Mouse (Mus musculus): ENCODE data around the gene Abtb2. TPM values are rescaled to one million over a fixed set of nuclear protein-coding genes. Genes with fewer than 3 reads are reported as not detected.

The Abtb2 gene
- polyA plus RNA-seq, 1 experiment from 2014 or later = 17.4 TPM

DNA sequence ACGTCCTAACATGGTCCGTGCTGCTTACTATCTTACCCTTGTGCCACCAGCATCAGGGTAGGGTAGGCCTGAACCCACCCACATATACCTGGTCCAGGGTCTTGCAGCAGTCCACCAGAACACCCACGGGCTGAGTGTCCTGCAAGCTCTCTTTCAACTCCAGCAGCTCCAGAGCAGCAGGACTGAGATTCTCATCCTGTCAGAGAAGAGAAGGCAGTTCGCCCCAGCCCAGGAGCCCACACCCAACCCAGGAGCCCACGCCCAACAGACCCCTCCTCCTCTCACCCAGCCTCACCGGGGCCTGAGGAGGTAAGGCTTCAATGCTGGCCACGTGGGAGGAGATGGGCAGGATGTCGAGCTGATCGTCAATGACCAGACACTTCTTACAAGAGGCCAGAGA lies 181.8 kb downstream of the Abtb2 start:
- Histone ChIP-seq H3K27ac (no peak overlapping the region), H3K36me3 (peaks cover 78% of the 10 kb centered on the region), H3K4me1 (no peaks in the 10 kb centered on the region), H3K9me3 (no peaks in the 10 kb centered on the region), H3K9ac (no peak overlapping the region), H3K4me3 (no peak overlapping the region), H3K4me2 (no peak overlapping the region), H3K27me3 (no peaks in the 10 kb centered on the region)
- ATAC-seq (ENCODE audit: insufficient number of reproducible peaks, insufficient read depth, low FRiP score, low TSS enrichment, low read depth) = no peak
- WGBS = 83% methylated on average over 9 of the region's 9 CpGs

- no peaks in the 10 kb centered on the region for H3K9me3 ChIP-seq
- H3K4me1 ChIP-seq = no peaks in the 10 kb centered on the region
- no peak overlapping the region for H3K9ac ChIP-seq
- H3K36me3 ChIP-seq = peaks cover 76% of the 10 kb centered on the region
- no peak overlapping the region for H3K4me2 ChIP-seq
- WGBS = 85% methylated on average over 3 of the region's 3 CpGs
- no peak for ATAC-seq (ENCODE audit: insufficient number of reproducible peaks, insufficient read depth, low FRiP score, low TSS enrichment, low read depth)
- H3K4me3 ChIP-seq = no peak overlapping the region
- no peak overlapping the region for H3K27ac ChIP-seq
- no peaks in the 10 kb centered on the region for H3K27me3 ChIP-seq
Measured at GRCm38 (mm10) chr2:103749091-103749490, 183.0 kb downstream of the Abtb2 start.

GRCm38 (mm10) chr2:103751771-103752170 lies 185.7 kb downstream of the Abtb2 start:
- Histone ChIP-seq H3K4me2 (no peak overlapping the region), H3K36me3 (peaks cover 89% of the 10 kb centered on the region), H3K9me3 (no peaks in the 10 kb centered on the region), H3K4me1 (no peaks in the 10 kb centered on the region), H3K27ac (no peak overlapping the region), H3K27me3 (no peaks in the 10 kb centered on the region), H3K9ac (no peak overlapping the region), H3K4me3 (no peak overlapping the region)
- ATAC-seq (ENCODE audit: insufficient number of reproducible peaks, insufficient read depth, low FRiP score, low TSS enrichment, low read depth) = no peak
- WGBS = 93% methylated on average over 6 of the region's 6 CpGs

DNA sequence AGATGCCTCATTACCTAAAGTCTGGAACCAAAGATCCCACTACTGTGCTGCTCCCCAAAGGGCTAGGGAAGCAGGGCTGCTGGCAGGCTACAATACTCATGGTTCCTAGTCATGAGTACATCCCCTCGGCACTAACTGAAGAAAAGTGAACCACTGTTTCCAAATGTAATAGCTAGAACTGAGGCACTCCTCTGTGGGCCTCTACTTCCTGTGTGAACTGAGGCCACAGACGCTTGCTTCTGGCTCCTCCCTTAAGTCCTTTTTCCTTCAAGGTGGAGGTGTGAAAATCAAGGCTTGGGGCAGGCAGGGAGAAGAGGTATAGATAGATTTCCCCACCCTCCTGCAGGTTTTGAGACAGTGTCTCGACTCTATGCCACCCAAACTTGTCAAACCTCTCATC lies 188.5 kb downstream of the Abtb2 start:
- no peak overlapping the region for H3K4me3 ChIP-seq
- H3K9me3 ChIP-seq = no peaks in the 10 kb centered on the region
- peaks cover 2% of the 10 kb centered on the region; the same call in 1 of the 2 replicates for H3K4me1 ChIP-seq
- WGBS = 84% methylated on average over 3 of the region's 3 CpGs
- H3K4me2 ChIP-seq = no peak overlapping the region
- H3K27ac ChIP-seq = no peak overlapping the region
- no peak overlapping the region for H3K9ac ChIP-seq
- peaks cover 66% of the 10 kb centered on the region for H3K36me3 ChIP-seq
- no peaks in the 10 kb centered on the region for H3K27me3 ChIP-seq
- no peak for ATAC-seq (ENCODE audit: insufficient number of reproducible peaks, insufficient read depth, low FRiP score, low TSS enrichment, low read depth)

- Histone ChIP-seq H3K9ac (no peak overlapping the region), H3K36me3 (peaks cover 56% of the 10 kb centered on the region), H3K27me3 (no peaks in the 10 kb centered on the region), H3K4me3 (no peak overlapping the region), H3K27ac (no peak overlapping the region), H3K4me2 (no peak overlapping the region), H3K4me1 (peaks cover 6% of the 10 kb centered on the region; the same call in 1 of the 2 replicates), H3K9me3 (no peaks in the 10 kb centered on the region)
- WGBS = 87% methylated on average over 9 of the region's 9 CpGs
- ATAC-seq (ENCODE audit: insufficient number of reproducible peaks, insufficient read depth, low FRiP score, low TSS enrichment, low read depth) = no peak
Measured at GRCm38 (mm10) chr2:103755458-103756085, 189.5 kb downstream of the Abtb2 start.

DNA sequence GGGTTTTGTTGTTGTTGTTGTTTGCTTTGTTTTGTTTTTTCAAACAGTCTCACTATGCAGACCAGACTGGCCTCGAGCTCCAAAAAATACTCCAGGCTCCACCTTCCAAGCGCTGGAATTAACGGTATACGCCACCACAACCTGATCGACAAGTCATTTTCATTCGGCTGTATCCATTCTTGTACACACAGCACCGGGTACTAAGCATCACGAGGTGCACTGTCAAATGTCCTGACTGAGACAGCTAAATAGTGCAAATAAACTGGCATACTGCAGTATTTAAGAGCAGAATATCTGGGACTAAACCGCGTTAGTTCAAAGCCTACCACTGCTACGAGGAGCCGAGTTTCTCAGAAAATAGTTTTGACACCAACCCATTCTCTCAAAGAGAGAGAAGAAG lies 194.3 kb downstream of the Abtb2 start:
- WGBS = 0% methylated on average over 12 of the region's 12 CpGs
- H3K9me3 ChIP-seq = no peaks in the 10 kb centered on the region
- H3K4me2 ChIP-seq = peak overlapping the region; percentile 80
- no peak for ATAC-seq (ENCODE audit: insufficient number of reproducible peaks, insufficient read depth, low FRiP score, low TSS enrichment, low read depth)
- peak overlapping the region; percentile 76 for H3K9ac ChIP-seq
- H3K27ac ChIP-seq = peak overlapping the region; percentile 77
- H3K4me3 ChIP-seq = peak overlapping the region; percentile 76
- peaks cover 12% of the 10 kb centered on the region for H3K4me1 ChIP-seq
- H3K36me3 ChIP-seq = peaks cover 14% of the 10 kb centered on the region
- H3K27me3 ChIP-seq = no peaks in the 10 kb centered on the region

DNA sequence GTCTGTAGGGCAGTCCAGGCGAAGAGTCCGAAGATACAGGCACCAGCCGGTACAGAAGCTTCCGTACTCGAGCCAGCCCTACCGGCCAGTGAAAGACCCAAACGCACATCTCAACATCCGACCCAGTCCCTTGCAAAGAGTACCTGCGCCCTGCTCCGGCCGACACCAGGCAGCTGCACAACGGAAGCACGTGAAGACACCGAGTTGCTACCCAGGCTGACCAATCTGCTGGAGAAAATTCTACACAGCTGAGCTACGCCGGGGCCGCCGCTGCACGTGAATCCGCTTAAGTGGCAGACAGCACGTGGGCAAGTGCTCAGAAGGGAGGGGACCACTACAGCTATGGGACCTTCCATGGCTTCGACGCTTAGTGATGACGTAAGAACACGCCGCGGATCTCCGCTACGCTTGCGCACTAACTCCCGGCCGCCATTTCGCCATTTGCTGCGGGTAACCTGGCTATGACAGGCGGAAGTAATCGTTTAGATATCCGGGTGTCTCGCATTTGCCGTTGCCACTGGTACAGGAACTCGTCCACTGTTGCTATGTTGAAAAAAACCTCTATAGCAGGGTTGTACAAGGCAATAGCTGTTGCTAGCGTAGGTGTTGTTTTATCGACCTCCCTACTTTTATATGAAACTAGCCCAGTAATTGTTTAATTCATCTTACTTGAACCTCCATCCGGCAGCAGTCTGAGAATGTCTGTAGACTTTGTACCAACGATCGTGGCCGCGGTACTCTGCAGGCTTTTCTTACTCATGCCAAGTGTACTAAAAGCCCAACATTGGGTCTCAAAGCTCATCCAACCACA lies 195.0 kb downstream of the Abtb2 start, which contains the start of gene Nat10:
Gene Nat10 (minus strand): TSS at position 365 of the 811 bp plus-strand sequence.
- Histone ChIP-seq H3K9ac (peak within 1 kb of the TSS; percentile 76), H3K27me3 (no peaks in the 10 kb centered on the region), H3K9me3 (no peaks in the 10 kb centered on the region), H3K27ac (peak within 1 kb of the TSS; percentile 80), H3K4me1 (peaks cover 12% of the 10 kb centered on the region), H3K4me2 (peak within 1 kb of the TSS; percentile 80), H3K36me3 (peaks cover 13% of the 10 kb centered on the region), H3K4me3 (peak within 1 kb of the TSS; percentile 76)
- peak; percentile 94 for ATAC-seq (ENCODE audit: insufficient number of reproducible peaks, insufficient read depth, low FRiP score, low TSS enrichment, low read depth)
- WGBS = under 1% methylated on average over 47 of the region's 47 CpGs

DNA sequence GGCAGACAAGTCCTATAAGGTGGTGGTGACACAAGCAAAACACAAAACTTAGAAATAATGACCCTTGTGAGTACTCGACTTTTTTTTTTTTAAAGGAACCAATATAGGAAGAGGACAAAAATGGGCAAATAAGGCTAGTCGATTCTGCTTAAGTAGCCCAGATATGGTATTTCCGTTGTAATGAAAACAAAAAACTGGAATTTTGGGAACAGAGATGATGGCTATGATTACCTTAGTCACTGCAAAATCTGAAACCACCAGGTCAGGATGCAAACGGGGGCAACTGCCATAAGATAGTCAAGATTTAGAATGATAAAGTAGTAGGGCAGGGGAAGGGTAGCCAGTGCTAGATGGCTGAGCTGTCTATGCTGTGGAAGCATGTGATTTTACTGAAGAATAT lies 195.9 kb downstream of the Abtb2 start:
- Histone ChIP-seq H3K36me3 (peaks cover 15% of the 10 kb centered on the region), H3K9ac (no peak overlapping the region), H3K4me1 (peaks cover 12% of the 10 kb centered on the region), H3K4me3 (peak overlapping the region; percentile 76), H3K9me3 (no peaks in the 10 kb centered on the region), H3K27ac (0 out of 2 replicates have a peak overlapping the region, but pooled peaks have one; percentile 80), H3K27me3 (no peaks in the 10 kb centered on the region), H3K4me2 (peak overlapping the region; percentile 80)
- 37% methylated on average over 4 of the region's 4 CpGs for WGBS
- no peak for ATAC-seq (ENCODE audit: insufficient number of reproducible peaks, insufficient read depth, low FRiP score, low TSS enrichment, low read depth)

DNA sequence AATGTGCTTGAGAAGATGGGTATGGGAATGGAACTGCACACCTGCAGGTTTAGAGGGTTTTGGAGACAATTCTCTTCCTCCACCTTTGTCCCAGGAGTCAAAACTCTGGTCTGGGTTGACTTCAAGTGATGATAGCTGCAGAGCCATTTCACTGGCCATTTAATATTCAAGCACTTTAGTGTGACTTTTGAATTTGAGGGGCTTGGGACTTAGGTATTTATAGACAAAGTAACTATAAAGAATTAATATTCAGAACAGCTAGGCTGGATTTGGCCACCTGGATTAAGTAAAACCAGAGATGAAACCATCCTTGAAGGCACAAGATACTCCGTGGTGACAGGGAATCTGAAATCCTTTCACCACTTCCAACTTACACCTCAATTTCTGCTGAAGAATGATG lies 196.4 kb downstream of the Abtb2 start:
- H3K9ac ChIP-seq = no peak overlapping the region
- ATAC-seq (ENCODE audit: insufficient number of reproducible peaks, insufficient read depth, low FRiP score, low TSS enrichment, low read depth) = no peak
- peaks cover 15% of the 10 kb centered on the region for H3K36me3 ChIP-seq
- H3K27me3 ChIP-seq = no peaks in the 10 kb centered on the region
- peaks cover 12% of the 10 kb centered on the region for H3K4me1 ChIP-seq
- H3K9me3 ChIP-seq = no peaks in the 10 kb centered on the region
- H3K4me3 ChIP-seq = no peak overlapping the region
- H3K27ac ChIP-seq = no peak overlapping the region
- peak overlapping the region; percentile 80 for H3K4me2 ChIP-seq
- 48% methylated on average over 1 of the region's 1 CpGs for WGBS

Other genes with a start within 250 kb of the Abtb2 start
- 1.7 and 1.9 TPM in 2 replicates for gene Elf5, start 154.6 kb upstream of the Abtb2 start, polyA plus RNA-seq (2015; fragmentation: Nextera tagmentation; extraction: Ambion mirVana)
- 71.7 and 79.5 TPM in 2 replicates for gene Cat, start 81.2 kb upstream of the Abtb2 start, polyA plus RNA-seq (2015; fragmentation: Nextera tagmentation; extraction: Ambion mirVana)
- 28.8 and 29.9 TPM in 2 replicates for gene Nat10, start 195.0 kb downstream of the Abtb2 start, polyA plus RNA-seq (2015; fragmentation: Nextera tagmentation; extraction: Ambion mirVana)
- 332 TPM in 2 replicates for gene Caprin1, start 231.3 kb downstream of the Abtb2 start, polyA plus RNA-seq (2015; fragmentation: Nextera tagmentation; extraction: Ambion mirVana)